Mouse (Mus musculus) hindbrain, embryonic 10.5 days (tissue): ENCODE data around the gene Slc1a6. TPM values are rescaled to one million over a fixed set of nuclear protein-coding genes. Genes with fewer than 3 reads are reported as not detected.
"Not testable (repeated sequence)": the region's sequence is repeated elsewhere in the genome, so short reads cannot be mapped to it uniquely, and the experiment has no call there.

Experiments
- DNase-seq: peaks from one replicate; pipeline ENCODE4 v3.0.0-alpha.2; 2017; ENCODE audit warnings: low spot score
- H3K27ac ChIP-seq: fragments of 300-500 bp; sonication (generic); 2 replicates; pipeline ENCODE4 v1.5.1; 2016; ENCODE audit warnings: mild to moderate bottlenecking, moderate library complexity
- H3K27me3 ChIP-seq: fragments of 300-500 bp; sonication (generic); 2 replicates; pipeline ENCODE4 v1.6.1; 2016; ENCODE audit warnings: mild to moderate bottlenecking; ENCODE audit not compliant: poor library complexity, insufficient read depth, severe bottlenecking
- H3K36me3 ChIP-seq: fragments of 300-500 bp; sonication (generic); 2 replicates; pipeline ENCODE4 v1.6.1; 2016; ENCODE audit warnings: mild to moderate bottlenecking, moderate library complexity
- H3K4me1 ChIP-seq: fragments of 300-500 bp; sonication (generic); replicated peaks from 2 replicates; pipeline ENCODE4 v1.6.1; 2016; ENCODE audit warnings: mild to moderate bottlenecking
- H3K4me3 ChIP-seq: fragments of 300-500 bp; sonication (generic); 2 replicates; pipeline ENCODE4 v1.5.1; 2016; ENCODE audit warnings: mild to moderate bottlenecking, moderate library complexity
- H3K9me3 ChIP-seq: fragments of 300-500 bp; sonication (generic); 2 replicates; pipeline ENCODE4 v1.6.1; 2016; ENCODE audit warnings: mild to moderate bottlenecking, moderate library complexity
- WGBS: fragments of 180-500 bp; shearing (Covaris S2); methylation state at CpG from one replicate; pipeline ENCODE4 v1.1.7; 2016; 5-methylcytosine and 5-hydroxymethylcytosine counted together
- polyA plus RNA-seq: library from polyadenylated mRNA; unstranded; fragments of >200 nt; fragmentation: Nextera tagmentation; extraction: Ambion mirVana; gene quantifications from 2 replicates; pipeline ENCODE4 v1.2.1, GENCODE M21; 2016

Gene Slc1a6
- polyA plus RNA-seq, 1 experiment from 2014 or later = 1.6 TPM

GRCm38 (mm10) chr10:78787566-78788087 is 7.3 kb downstream of the Slc1a6 start:
- Histone ChIP-seq H3K9me3 (no peaks in the 10 kb centered on the region), H3K36me3 (no peaks in the 10 kb centered on the region), H3K4me3 (peak overlapping the region; percentile 53), H3K4me1 (peaks cover 12% of the 10 kb centered on the region), H3K27me3 (no peaks in the 10 kb centered on the region), H3K27ac (peak overlapping the region; percentile 88)
- 6% methylated on average over 22 of the region's 22 CpGs for WGBS
- peak; percentile 83 for DNase-seq

GRCm38 (mm10) chr10:78790561-78790960 is 10.3 kb downstream of the Slc1a6 start:
- Histone ChIP-seq H3K27ac (no peak overlapping the region), H3K36me3 (no peaks in the 10 kb centered on the region), H3K4me1 (peaks cover 12% of the 10 kb centered on the region), H3K9me3 (no peaks in the 10 kb centered on the region), H3K4me3 (no peak overlapping the region), H3K27me3 (no peaks in the 10 kb centered on the region)
- 39% methylated on average over 1 of the region's 1 CpGs for WGBS
- no peak for DNase-seq

GRCm38 (mm10) chr10:78801449-78801848 is 21.2 kb downstream of the Slc1a6 start:
- 77% methylated on average over 2 of the region's 2 CpGs for WGBS

GRCm38 (mm10) chr10:78812358-78813060 is 32.2 kb downstream of the Slc1a6 start:
- no peak overlapping the region for H3K27ac ChIP-seq
- DNase-seq = peak; percentile 12

More at GRCm38 (mm10) chr10:78801449-78801848, 21.2 kb downstream of the Slc1a6 start:
- Histone ChIP-seq H3K27me3 (no peaks in the 10 kb centered on the region), H3K36me3 (no peaks in the 10 kb centered on the region), H3K9me3 (no peaks in the 10 kb centered on the region), H3K27ac (no peak overlapping the region), H3K4me1 (no peaks in the 10 kb centered on the region), H3K4me3 (no peak overlapping the region)
- DNase-seq = no peak

GRCm38 (mm10) chr10:78840456-78840855 is 60.2 kb downstream of the Slc1a6 start:
- H3K4me3 ChIP-seq, DNase-seq, H3K9me3 ChIP-seq, H3K27me3 ChIP-seq, H3K27ac ChIP-seq, H3K4me1 ChIP-seq, H3K36me3 ChIP-seq: not testable (repeated sequence)
- WGBS = 93% methylated on average over 12 of the region's 12 CpGs

More at GRCm38 (mm10) chr10:78812358-78813060, 32.2 kb downstream of the Slc1a6 start:
- H3K27me3 ChIP-seq = no peaks in the 10 kb centered on the region
- no peaks in the 10 kb centered on the region for H3K36me3 ChIP-seq
- 58% methylated on average over 6 of the region's 6 CpGs for WGBS
- no peak overlapping the region for H3K4me3 ChIP-seq
- H3K4me1 ChIP-seq = no peaks in the 10 kb centered on the region
- peaks cover 6% of the 10 kb centered on the region for H3K9me3 ChIP-seq

- Histone ChIP-seq H3K9me3 (0 out of 2 replicates have a peak, but pooled peaks cover 6% of the 10 kb centered on the region), H3K4me1 (no peaks in the 10 kb centered on the region), H3K4me3 (no peak within 1 kb of the TSS), H3K36me3 (no peaks in the 10 kb centered on the region), H3K27ac (no peak within 1 kb of the TSS), H3K27me3 (no peaks in the 10 kb centered on the region)
- no peak for DNase-seq
- WGBS = 84% methylated on average over 2 of the region's 2 CpGs
Measured at GRCm38 (mm10) chr10:78852066-78852465, 71.8 kb downstream of the Slc1a6 start, which contains the start of gene Olfr1356. TSS of gene Olfr1356 (minus strand) at chr10:78852166.

Other genes with a start within 250 kb of the Slc1a6 start
- gene Ilvbl, start 206.2 kb upstream of the Slc1a6 start, polyA plus RNA-seq = 35.5 and 48.0 TPM in 2 replicates
- gene Syde1, start 188.5 kb upstream of the Slc1a6 start, polyA plus RNA-seq = 12.2 TPM in 2 replicates
- not detected in 2 replicates for gene Olfr1357, start 162.4 kb upstream of the Slc1a6 start, polyA plus RNA-seq
- gene Casp14, start 62.2 kb upstream of the Slc1a6 start, polyA plus RNA-seq = 0.07 TPM in 1 of 2 replicates, not detected in the other
- 0.09 and 0.19 TPM in 2 replicates for gene Ccdc105, start 27.4 kb upstream of the Slc1a6 start, polyA plus RNA-seq
- not detected in 2 replicates for gene Olfr1356, start 71.7 kb downstream of the Slc1a6 start, polyA plus RNA-seq
- gene Olfr1355, start 95.0 kb downstream of the Slc1a6 start, polyA plus RNA-seq = not detected in 2 replicates
- gene Olfr1354, start 132.7 kb downstream of the Slc1a6 start, polyA plus RNA-seq = not detected in 2 replicates
- gene Olfr8, start 170.1 kb downstream of the Slc1a6 start, polyA plus RNA-seq = not detected in 2 replicates
- not detected in 2 replicates for gene Olfr1353, start 182.8 kb downstream of the Slc1a6 start, polyA plus RNA-seq
- gene Olfr1352, start 200.6 kb downstream of the Slc1a6 start, polyA plus RNA-seq = not detected in 2 replicates
- gene Olfr1351, start 232.0 kb downstream of the Slc1a6 start, polyA plus RNA-seq = not detected in 2 replicates
- 0.15 TPM in 1 of 2 replicates, not detected in the other for gene Olfr57, start 248.2 kb downstream of the Slc1a6 start, polyA plus RNA-seq